Mouse (Mus musculus) Patski (cell line): ENCODE measurements around the gene Hhex. TPM values are rescaled to one million over a fixed set of nuclear protein-coding genes. Genes with fewer than 3 reads are reported as not detected.

Experiments used
- ATAC-seq: fragments of 100-300 bp; one replicate; pipeline ENCODE4 v1.8.0; 2021
- CTCF ChIA-PET: fragments of 350-600 bp; sonication (Branson Sonifier 250); formaldehyde crosslinking; loops from one replicate; lab custom pipeline; 2022; ENCODE audit warnings: inconsistent platforms; lab: Charles Lee
- POLR2A ChIA-PET: fragments of 350-600 bp; sonication (Branson Sonifier 250); formaldehyde crosslinking; loops from one replicate; lab custom pipeline; 2022; ENCODE audit warnings: antibody characterized with exemption, inconsistent platforms; lab: Charles Lee
- DNase-seq: peaks from one replicate; pipeline ENCODE4 v3.0.0-alpha.2; 2011; ENCODE audit warnings: low read depth, low spot score
- H3K27me3 ChIP-seq: fragments of 371-371 bp; one replicate; pipeline ENCODE4 v1.5.1; 2021
- CTCF ChIP-seq: fragments of 100-300 bp; IDR thresholded peaks from one replicate; pipeline ENCODE4 v1.5.1; 2021
- in situ Hi-C: fragments of 300-500 bp; cut with MboI; formaldehyde crosslinking; loops from 3 replicates; pipeline ENCODE4 v1.11.1; 2018; ENCODE audit warnings: low pct_unique_long_range_greater_than_20kb, mixed read lengths
- polyA plus RNA-seq: library from polyadenylated mRNA; unstranded; gene quantifications from one replicate; pipeline ENCODE4 v1.2.3, GENCODE M21; 2021

Gene Hhex
- polyA plus RNA-seq, 1 experiment from 2014 or later, result 2.1 TPM

- CTCF ChIA-PET, result no interaction called here
- POLR2A ChIA-PET, result interaction anchor here (1.0 kb wide), 1 partner anchor 12 kb away, joined by 3 read pairs; no protein-coding TSS in a partner anchor
- DNase-seq (no peak), ATAC-seq (no peak)
- H3K27me3 ChIP-seq, result peaks cover 23% of the 10 kb centered on the region
- in situ Hi-C loops, result no loop called here
- no peak for TF ChIP-seq CTCF
These were observed 13.6 kb downstream of the Hhex start for GRCm38 (mm10) chr19:37448212-37448611.

- H3K27me3 ChIP-seq, result peaks cover 21% of the 10 kb centered on the region
- POLR2A ChIA-PET, result no interaction called here
- TF ChIP-seq CTCF, result no peak
- no peak for DNase-seq
- in situ Hi-C loops, result no loop called here
- CTCF ChIA-PET, result no interaction called here
- ATAC-seq, result no peak
These were observed 14.6 kb downstream of the Hhex start for GRCm38 (mm10) chr19:37449246-37449645.

DNA sequence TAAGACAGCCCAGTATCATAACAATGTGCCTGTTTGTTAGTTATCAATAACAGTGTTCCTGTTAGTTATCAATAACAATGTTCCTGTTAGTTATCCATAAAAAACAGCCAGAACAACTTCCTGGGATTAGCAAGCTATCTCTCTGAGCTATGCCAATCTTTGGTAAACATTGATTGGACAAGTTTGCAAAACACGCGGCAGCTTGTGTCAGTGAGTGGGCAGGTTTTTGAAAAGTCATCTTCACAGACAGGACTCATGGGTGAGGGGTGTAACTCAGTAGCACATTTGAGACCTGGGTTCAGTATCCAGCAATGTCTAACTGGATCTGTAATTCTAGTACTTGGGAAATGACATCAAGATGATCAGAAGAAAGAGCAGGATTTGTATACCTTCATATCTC lies 20.9 kb downstream of the Hhex start:
- ChIA-PET CTCF (interaction anchor here (0.7 to 1.1 kb wide), 2 partner anchors 12 to 44 kb away, joined by 3 read pairs; no protein-coding TSS in a partner anchor), POLR2A (no interaction called here)
- H3K27me3 ChIP-seq, result peaks cover 8% of the 10 kb centered on the region
- in situ Hi-C loops, result no loop called here
- TF ChIP-seq CTCF, result no peak
- no peak for ATAC-seq
- DNase-seq, result no peak

DNA sequence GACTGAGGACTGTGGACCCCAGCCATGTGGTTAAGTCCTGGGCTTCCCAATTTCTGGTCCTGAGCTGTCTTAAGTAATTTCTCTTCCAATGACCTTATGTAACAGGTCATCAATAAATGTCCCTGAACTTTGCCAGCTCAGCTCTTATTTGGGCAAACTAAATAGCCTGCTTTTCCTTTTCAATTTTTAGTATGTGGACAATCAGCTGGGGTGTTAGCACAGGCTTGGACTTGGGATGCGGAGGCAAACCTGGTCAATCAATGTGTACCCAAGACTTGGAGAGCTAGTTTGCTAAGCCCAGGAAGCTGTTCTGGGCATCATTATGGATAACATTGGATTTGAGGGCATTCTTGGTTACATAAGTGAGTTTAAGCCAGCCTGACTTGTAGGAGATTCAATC lies 21.4 kb downstream of the Hhex start:
- in situ Hi-C loops, result no loop called here
- peaks cover 6% of the 10 kb centered on the region for H3K27me3 ChIP-seq
- DNase-seq, result no peak
- no peak for TF ChIP-seq CTCF
- no peak for ATAC-seq
- CTCF ChIA-PET, result interaction anchor here (0.7 to 1.1 kb wide), 2 partner anchors 13 to 44 kb away, joined by 3 read pairs; no protein-coding TSS in a partner anchor
- POLR2A ChIA-PET, result no interaction called here

DNA sequence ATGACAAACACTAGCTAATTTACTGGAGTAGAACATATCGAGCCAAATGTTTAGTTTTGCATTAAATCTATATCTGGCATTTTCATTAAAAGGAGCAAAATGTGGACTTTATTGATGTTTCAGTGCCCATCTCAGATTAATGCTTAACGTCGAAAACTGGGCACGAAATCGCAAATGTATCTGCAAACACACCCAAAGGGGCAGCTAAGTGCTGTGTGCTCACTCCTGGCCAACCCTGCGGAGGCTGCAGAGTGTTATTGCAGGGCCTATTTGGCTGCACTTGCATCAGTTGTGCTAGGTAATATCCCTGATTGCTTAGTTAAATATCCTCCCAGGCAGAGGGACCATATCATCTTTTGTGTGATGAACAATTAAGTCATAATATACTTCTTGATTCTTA lies 23.4 kb downstream of the Hhex start:
- ATAC-seq, result no peak
- H3K27me3 ChIP-seq, result peaks cover 6% of the 10 kb centered on the region
- no peak for TF ChIP-seq CTCF
- no peak for DNase-seq
- in situ Hi-C loops, result no loop called here
- CTCF ChIA-PET, result interaction anchor here (1.6 kb wide), 1 partner anchor 12 kb away, joined by 4 read pairs; no protein-coding TSS in a partner anchor
- POLR2A ChIA-PET, result interaction anchor here (0.6 kb wide), 2 partner anchors 8 to 30 kb away, joined by 4 to 8 read pairs; no protein-coding TSS in a partner anchor

- CTCF ChIA-PET, result interaction anchor here (1.4 kb wide), 1 partner anchor 15 kb away, joined by 5 read pairs; no protein-coding TSS in a partner anchor
- H3K27me3 ChIP-seq, result peaks cover 7% of the 10 kb centered on the region
- ATAC-seq (no peak), DNase-seq (no peak)
- POLR2A ChIA-PET, result interaction anchor here (0.8 kb wide), 1 partner anchor 9 kb away, joined by 8 read pairs; no protein-coding TSS in a partner anchor
- no peak for TF ChIP-seq CTCF
- in situ Hi-C loops, result no loop called here
These were observed 31.8 kb downstream of the Hhex start for GRCm38 (mm10) chr19:37466403-37466802.

GRCm38 (mm10) chr19:37466978-37467377 lies 32.4 kb downstream of the Hhex start:
- in situ Hi-C loops, result no loop called here
- CTCF ChIA-PET, result interaction anchor here (1.4 kb wide), 1 partner anchor 14 kb away, joined by 5 read pairs; no protein-coding TSS in a partner anchor
- no peak for ATAC-seq

DNA sequence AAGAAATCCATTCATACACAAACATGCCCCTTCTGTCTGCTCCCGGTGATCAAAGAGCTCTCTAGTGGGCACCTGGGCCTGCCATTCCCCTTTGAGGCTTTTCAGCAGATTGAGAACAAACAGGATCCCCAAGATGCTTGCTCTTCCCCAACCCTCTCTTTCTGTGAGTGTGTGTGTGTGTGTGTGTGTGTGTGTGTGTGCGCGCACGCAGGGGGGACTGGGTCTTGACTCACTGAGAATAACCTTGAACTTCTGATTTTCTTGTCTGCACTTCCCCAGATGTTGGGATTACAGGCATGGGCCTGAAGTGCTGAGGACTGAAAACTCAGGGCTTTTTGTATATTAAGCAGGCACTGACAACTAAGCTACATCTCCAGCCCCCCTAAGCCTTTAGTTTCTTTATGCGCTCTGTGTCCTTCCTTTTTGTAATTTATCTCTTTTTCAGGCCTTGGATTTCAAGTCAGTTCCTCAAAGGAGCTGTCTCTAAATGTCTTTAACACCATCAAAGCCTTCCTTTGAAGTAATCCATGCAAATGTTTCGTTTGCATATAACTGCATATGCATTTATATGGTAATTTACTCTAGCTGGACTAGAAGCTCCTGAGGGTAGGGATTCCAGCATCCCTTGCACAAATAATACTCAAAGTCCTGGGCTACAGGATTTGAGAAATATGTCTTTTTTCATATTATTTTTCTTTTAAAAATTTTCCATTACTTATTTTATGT lies 34.4 kb downstream of the Hhex start:
- ChIA-PET POLR2A (no interaction called here), CTCF (interaction anchor here (1.5 kb wide), 1 partner anchor 10 kb away, joined by 4 read pairs; no protein-coding TSS in a partner anchor)
- DNase-seq (no peak), ATAC-seq (no peak)
- no peak for TF ChIP-seq CTCF
- in situ Hi-C loops, result no loop called here
- peaks cover 7% of the 10 kb centered on the region for H3K27me3 ChIP-seq

More at GRCm38 (mm10) chr19:37466978-37467377, 32.4 kb downstream of the Hhex start:
- H3K27me3 ChIP-seq, result peaks cover 7% of the 10 kb centered on the region
- no peak for TF ChIP-seq CTCF
- no peak for DNase-seq
- POLR2A ChIA-PET, result no interaction called here

DNA sequence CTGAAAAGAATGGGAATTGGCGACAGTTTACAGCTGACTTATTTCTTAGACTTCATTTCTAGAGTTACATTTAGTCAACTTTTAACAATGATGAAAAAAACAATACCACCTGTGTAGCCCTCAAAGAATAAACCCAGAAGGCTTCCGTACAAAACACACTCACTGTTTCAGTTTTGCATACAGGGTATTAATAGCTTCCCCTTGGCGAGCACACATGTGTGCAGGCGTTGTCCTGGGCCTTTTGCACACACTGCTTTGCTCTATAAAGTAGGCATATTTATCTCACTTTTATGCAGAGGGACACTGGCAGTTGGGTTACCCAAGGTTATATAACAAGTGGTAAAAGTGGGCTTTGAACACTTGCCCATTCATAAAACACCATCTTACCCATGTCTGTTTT lies 37.1 kb downstream of the Hhex start:
- TF ChIP-seq CTCF, result no peak
- CTCF ChIA-PET, result interaction anchor here (1.0 to 2.0 kb wide), 4 partner anchors 9 to 38 kb away, joined by 3 to 6 read pairs (median 4); no protein-coding TSS in a partner anchor
- DNase-seq (no peak), ATAC-seq (no peak)
- peaks cover 7% of the 10 kb centered on the region for H3K27me3 ChIP-seq
- in situ Hi-C loops, result no loop called here
- POLR2A ChIA-PET, result no interaction called here

DNA sequence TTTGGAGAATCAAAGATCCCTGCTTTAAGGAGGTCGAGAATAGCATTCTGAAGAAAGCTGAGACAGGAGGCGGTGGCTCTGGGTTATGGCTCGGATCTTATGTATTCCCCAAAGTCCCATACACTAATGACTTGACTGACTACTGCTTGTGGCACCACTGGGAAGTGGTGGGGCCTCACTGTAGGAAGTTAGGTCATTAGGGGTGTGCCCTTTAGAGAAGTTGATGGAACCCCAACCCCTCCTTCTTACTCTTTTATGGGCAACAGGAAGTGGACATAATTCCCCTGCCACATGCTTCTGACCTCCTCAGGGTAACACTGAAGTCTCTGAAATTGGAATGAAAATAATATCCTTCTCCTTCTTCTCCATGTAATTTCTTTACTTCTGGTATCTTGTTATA lies 38.0 kb downstream of the Hhex start:
- CTCF ChIA-PET, result interaction anchor here (1.1 to 2.0 kb wide), 2 partner anchors 10 to 54 kb away, joined by 3 to 6 read pairs; no protein-coding TSS in a partner anchor
- TF ChIP-seq CTCF, result no peak
- ATAC-seq (no peak), DNase-seq (no peak)
- POLR2A ChIA-PET, result no interaction called here
- in situ Hi-C loops, result no loop called here
- H3K27me3 ChIP-seq, result peaks cover 7% of the 10 kb centered on the region

- in situ Hi-C loops, result no loop called here
- no peak for TF ChIP-seq CTCF
- POLR2A ChIA-PET, result no interaction called here
- H3K27me3 ChIP-seq, result peaks cover 4% of the 10 kb centered on the region
- ATAC-seq (no peak), DNase-seq (no peak)
- CTCF ChIA-PET, result interaction anchor here (1.2 to 2.3 kb wide), 3 partner anchors 10 to 18 kb away, joined by 3 to 6 read pairs (median 5); no protein-coding TSS in a partner anchor
These were observed 47.1 kb downstream of the Hhex start for GRCm38 (mm10) chr19:37481704-37482103.
